Mouse (Mus musculus) forelimb bud, embryonic 11.5 days (tissue): Measurements from ENCODE around the gene Ankrd13d.
A peak's percentile ranks its signal among the peaks of the same experiment; 100 is the strongest.

ENCODE experiments used
- DNase-seq: peaks from one replicate; pipeline ENCODE4 v3.0.0-alpha.2; 2012; ENCODE audit warnings: low read depth, low spot score

Gene Ankrd13d

DNA sequence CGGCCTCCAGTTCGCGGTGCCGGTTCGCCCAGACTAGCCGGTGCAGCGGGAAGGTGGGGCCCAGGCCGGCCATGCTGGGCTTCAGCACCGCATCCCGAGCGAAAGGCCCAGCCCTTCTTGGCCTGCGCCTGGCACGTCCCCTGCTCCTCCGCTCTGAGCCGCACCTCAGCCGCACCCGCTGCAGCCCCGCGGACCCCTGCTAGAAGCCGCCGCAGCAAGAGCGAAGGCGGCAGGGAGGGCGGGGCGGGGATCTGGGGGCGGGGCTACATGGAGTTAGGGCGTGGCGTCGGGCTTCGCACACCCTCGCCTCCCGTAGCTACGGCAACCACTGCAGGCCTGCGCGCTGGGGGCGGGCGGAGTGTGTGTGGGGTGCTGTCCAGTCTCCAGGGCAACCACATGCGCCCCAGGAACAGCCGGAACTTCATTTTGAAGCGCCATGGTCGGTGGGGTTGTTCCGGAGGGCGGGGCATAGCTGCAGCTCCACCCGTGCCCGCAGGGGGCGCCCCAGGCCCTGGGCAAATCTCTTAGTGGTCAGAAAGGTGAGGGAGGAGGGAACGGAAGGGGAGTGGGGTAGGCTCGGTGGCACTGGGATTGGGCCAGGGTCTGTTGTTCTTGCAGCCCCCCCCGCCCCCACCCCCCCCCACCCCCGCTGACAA lies at the start of gene Ankrd13d:
Gene Ankrd13d (minus strand): TSS at position 240 of the 656 bp plus-strand sequence.
- peak; percentile 79 for DNase-seq

DNA sequence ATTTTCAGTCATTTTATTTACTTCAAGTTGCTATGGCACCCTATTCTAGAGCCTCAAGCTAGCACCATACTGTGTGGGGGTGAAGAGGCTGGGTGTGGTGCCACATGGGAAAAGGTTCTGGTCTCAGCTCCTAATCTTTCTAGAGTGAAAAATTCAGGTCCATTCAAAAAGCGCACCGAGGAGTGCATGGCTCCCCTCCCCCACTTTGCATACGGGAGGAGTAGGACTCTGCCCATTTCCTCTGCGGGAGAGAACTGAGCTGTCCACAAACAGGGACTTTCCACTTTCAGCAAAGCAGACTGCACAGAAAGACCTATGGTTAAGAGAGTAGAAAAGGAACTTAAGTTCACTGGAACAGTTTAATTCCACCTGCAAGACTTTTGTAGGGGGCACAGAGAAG lies 49.7 kb upstream of the Ankrd13d start:
- DNase-seq = peak; percentile 38

DNA sequence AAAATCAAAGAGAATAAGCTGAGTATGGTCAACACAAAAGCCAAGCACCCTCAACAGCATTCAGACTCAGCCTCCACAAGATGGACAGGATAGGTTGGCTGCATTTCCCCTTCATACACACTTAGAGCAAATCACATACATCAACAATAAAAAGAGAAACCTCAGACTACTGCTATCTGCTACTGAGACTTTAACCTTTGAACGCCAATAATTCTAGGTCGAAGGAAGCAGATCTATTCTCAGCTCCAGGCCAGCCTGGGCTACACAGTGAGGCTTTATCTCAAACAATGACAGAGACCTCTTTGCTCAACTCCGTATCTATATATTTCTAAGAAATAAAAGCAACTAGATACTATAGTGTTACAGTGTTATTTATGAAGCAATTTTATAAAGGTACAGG lies 48.3 kb upstream of the Ankrd13d start:
- no peak for DNase-seq

DNA sequence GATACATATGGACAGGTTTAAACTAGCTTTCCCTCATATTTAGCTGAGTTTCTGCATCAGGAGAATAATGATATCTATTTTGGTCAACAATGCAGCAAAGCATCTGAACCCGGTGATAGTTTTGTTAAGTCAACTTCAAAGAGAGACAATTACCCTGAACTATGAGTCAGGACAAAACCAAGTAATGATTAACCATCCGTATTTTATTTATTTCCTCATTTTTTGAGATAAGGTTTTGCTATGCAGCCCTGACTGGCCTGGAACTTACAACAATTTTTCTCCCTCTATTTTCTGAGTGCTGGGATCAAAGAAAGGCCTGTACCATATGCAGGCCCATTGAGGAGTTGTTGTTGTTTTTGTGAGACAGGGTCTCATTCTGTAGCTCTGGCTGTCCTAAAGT lies 47.7 kb upstream of the Ankrd13d start:
- no peak for DNase-seq

DNA sequence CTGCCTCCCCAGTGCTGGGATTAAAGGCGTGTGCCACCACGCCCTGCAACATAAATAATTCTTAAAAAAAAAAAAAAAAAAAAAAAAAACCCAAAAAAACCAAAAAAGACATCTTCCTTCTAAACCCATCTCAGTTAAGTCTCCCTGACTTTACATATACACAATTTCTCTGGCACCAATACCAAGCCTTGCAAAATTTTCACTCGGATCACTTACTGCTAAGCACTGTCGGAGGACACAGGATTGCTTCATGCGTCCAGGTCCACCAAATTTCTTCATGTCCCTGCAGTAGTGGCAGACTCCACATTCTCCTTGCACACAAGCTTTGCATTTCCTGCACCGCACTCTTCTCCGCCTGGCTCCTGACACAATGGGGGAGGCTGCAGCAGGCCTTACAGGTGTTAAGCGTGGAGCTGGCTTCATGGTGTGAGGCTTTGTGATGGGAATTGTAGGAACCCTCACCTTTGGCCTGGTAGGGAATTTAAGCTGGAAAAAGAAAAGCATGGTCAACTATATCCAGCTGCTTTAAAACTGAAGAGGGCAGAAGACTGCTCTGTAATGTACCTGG lies 45.9 kb upstream of the Ankrd13d start:
- DNase-seq = no peak

DNA sequence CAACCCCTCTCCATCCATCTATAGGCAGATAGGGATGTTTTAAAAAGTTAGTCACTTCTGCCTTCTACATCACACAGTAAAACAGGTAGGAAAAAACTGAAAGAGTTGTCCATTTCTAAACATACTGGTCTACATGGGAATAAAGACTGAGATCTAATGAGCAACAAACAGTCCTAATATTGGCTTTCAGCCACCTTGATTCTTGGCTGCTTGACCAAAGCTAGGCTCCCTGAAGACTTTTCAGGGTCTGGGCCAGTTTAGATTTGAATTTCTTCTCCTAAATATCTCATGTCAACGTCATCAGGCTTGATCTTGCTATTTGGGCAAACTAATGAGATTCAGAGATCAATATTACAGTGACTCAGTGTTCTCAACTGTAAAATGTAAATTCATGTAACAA lies 43.9 kb upstream of the Ankrd13d start:
- DNase-seq = no peak

DNA sequence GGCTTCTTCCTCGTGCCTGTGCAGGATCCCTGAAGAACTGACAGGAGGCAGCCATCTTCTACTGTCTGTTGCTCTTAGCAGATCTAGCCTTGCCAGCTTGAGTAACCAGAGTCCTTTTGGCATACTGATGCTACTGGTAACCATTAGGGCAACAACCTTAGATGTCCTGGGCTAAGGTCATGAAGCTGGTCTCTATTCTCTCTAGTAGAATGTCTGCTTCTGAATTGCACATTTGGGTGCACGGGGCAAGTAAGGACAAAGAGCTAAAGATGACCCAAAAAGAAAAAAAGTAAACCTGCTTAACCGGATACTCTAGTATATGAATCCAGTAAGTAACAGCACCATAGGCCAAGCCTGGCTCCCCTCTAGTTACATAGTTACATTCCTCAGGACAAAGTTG lies 43.2 kb upstream of the Ankrd13d start:
- no peak for DNase-seq

DNA sequence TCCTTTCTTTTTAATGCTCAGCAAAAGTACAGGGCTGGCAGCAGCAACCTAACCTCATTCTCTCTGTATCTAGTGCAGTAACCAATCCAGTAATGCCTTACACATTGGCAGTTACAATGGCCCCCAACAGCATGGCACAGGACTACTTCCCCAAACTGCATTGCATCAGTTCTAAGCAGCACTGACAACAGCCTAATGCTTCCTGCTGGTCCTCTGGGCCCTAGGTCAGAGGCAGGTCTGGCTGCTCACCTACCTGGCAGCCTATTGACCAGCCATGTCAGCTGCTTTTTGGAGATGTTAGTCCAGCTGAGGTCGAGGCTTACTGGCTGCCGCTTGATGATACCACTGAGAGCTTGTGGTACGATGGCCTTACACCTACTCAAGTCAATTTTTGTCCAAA lies 39.2 kb upstream of the Ankrd13d start:
- no peak for DNase-seq

DNA sequence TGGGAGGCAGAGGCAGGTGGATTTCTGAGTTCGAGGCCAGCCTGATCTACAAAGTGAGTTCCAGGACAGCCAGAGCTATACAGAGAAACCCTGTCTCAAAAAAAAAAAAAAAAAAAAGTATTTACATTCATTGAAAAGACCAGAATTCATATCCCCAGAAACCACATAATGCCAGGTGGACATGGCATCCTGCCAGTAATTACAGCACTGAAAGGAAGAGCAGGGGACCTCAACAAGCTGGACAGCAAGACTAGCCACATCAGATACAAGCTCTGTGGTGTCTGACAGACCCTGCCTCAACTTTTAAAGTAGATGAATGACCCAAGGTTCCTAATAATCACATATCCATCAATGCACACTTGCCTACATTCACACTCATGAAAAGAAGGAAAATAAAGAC lies 38.7 kb upstream of the Ankrd13d start:
- DNase-seq = no peak

DNA sequence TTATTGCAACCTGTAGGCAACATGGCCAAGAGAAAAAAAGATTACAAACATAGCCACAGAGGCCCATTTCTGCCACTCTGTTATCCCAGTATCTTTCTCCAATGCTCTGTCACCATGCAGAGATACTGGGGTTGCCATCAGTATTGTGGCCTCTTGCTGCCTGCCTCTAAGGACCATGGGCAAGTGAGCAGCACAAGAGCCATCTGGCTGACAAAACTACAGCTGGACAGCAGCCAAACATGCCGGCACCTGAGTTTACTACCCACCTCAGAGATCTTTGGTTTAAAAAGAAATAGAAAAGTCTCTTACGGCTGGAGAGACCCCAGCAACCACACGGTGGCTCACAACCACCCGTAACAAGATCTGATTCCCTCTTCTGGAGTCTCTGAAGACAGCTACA lies 36.3 kb upstream of the Ankrd13d start:
- no peak for DNase-seq

DNA sequence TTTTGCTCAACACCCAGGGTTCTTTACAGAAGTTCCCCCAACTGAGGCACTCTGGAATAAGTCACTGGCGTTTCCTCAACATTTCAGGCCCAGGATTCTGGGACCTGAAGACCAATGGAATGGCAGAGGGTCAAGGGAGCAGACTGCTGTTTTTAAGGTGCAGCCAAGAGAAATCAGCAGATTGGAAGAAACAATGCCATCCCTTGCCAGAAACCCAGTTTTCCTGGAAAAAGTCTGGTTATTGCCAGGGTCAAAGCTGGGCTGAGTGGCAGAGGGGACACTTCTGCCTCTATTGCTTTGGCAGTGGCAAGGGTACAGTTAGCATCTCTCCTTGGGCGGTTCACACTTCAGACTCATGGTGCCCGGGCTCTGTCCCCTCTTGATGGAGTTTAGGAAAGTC lies 34.2 kb upstream of the Ankrd13d start:
- DNase-seq = no peak

DNA sequence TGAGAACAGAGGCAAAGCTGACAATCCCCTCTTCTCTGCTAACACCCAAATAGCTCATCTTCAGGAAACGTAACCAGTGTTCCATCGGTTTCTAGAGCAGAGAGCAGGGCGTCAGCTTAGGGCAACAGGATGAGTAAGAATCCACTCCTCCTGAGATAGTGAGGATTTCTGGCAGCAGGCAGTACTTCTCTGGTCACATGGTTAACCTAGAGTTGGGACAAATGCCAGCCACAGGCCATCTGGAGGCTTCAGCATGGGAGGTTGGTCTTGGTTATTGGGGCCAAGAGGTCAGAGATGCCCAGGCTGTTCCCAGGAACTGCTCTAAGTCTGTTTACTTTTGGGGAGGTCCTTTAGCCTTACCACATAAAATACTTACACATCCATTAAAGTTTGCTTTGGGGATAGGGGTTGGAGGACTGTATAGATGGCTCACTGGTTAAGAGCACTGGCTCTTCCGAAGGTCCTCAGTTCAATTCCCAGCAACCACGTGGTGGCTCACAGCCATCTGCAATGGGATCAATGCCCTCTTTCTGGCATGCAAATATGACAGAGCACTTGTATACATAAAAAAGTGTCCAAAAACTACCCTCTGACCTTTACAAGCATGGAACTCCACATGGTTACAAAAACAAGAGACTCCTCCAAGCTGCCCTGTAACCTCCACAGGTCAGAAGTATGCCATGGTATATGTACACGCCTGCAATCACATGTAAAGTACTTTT lies 32.4 kb upstream of the Ankrd13d start:
- DNase-seq = no peak

DNA sequence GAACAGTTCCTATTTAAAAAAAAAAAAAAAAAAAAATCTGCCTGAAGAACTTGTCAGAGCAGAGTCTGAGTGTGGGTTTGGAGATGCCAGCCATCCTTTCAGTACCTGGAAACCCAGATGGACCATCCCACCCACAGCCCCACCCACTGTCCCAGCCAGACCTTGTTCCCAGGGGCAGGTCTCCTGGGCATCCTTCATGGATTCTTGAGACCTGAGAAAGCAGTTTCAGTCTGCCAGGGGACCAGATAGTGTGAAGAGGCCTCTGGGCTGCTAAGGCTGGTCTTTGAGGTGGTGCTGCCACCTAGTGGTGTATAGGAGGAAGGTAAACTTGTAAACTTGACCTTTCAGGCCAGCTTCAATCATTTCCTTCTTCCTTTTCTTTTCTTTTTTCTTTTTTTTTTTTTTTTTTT lies 26.8 kb upstream of the Ankrd13d start:
- DNase-seq = peak; percentile 78

DNA sequence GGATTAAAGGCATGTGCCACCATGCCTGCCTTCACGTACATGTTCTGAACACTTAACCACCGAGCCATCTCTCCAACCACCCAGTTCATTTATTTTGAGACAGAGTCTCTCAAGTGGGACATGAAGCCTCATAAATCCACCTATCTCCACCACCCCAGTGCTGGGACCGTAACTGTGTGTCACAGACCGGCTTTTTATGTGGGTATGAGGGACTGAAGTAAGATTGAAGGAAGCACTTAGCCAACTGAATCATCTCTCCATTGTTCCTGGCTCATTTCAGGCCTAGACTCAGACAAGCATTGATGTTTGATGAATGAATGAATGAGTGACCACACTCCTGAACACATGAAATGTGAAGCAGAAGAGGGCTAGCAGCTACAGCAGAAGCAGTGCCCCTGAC lies 26.4 kb upstream of the Ankrd13d start:
- no peak for DNase-seq

DNA sequence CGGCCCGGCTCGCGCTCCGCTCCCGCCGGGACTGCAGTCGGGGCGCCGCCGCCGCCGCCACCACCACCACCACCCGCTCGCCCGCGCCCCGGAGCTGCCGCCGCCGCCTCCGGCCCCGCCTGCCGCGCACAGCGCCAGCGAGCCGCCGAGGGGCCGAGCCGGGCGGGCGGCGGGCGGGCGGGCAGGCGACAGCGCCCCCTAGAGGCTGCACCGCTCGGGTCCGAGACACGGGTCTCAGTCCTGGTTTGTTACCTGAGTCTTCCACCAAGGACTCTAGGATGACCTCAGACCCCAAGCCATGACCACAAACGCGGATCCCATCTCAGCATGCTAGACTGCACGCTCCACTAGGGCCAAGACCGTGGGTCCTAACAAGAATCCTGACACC lies 23.2 kb upstream of the Ankrd13d start, which contains the start of gene Grk2:
Gene Grk2 (minus strand): TSS at position 33 of the 388 bp plus-strand sequence.
- peak; percentile 56 for DNase-seq

DNA sequence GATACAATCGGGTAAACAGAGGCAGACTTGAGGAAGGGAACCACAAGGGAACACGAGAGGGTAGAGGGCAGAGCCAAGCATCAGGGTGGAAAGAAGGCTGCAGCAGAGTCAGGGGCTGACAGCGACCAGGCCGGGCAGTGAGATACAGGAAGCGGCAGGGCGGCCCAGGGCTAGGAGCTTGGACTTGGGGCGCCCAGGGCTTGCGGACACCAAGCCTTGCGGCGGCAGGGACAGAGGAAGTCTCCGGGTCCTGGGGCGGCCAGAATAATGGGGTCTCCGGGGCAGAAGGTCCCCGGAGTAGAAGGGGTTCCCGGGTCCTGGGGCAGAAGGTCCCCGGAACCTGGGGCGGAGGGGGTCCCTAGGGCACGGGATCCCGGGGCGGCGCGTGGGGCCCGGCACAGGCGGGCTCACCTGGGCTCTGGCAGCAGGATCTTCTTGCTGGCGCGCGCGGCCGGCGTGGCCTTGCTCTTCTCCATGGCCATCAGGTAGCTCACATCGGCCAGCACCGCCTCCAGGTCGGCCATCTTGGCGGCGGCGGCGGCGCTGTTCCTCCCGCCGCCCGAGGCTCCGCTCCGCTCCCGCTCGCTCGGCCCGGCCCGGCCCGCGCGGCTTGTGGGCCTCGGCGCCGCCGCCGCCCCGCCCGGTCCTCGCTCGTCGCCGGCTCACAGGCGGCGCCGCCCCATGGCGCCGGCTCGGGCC lies 22.7 kb upstream of the Ankrd13d start:
- DNase-seq = no peak

DNA sequence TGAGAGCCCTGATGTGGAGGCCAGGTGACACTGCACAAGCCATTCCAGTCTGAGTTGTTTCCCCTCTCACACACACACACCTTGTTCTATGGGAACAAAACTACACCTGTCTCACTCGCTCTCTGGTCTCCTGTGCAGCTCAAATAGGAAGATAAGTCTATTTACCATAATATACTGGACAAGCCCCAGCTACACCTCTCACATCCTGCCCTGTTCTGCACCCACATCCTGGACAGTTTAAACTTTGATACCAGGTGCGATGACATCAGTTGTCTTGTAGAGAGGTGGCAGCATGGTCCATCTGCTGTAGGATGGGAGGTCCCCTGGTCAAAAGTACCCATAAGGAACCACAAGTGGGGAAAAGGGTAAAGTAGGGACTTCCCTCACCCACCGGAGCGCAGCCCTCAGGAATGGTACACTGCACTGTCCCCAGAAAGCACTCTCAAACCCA lies 22.0 kb upstream of the Ankrd13d start:
- DNase-seq = no peak

DNA sequence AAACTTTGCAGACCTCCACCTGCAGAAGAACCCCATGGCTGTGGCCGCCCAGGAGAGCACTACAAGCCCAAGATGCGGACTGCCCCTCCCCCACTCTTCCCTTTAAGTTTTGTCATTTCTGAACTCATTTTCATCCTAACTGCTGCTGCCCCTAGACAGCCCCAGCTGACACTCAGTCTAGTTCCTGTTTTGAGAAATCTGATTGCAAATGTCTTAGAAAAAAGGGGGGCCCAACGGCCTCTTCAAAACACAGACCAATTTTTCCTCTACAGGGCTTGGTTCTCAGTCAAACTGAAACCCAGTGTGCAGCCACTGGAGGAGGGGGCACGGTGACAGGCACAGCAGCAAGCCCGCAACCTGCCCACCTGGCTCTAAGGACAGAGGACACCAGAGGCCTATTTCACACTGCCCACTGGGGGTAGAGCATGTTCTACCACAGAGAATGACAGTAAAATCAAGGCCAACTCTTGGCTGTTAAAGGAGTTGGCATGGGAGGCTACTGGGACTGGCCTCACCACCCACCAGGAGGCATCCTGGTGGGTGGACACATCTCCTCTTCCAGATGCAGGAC lies 21.4 kb upstream of the Ankrd13d start:
- no peak for DNase-seq

DNA sequence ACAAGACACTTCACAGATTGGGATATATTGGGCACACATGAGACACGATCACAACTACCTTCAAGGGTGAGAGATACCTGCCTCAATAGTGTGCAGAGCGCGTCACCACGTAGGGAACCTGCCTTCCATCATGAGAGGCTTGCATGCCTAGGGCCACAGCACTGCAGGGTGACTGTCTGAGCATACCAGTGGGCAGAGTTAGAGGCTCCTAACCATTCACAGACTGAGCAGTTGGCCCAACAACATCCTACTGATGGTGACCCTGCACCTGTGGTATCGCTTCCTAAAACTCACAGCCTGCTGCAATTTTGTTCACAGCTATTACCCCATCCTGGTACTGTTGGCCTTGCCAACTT lies 20.7 kb upstream of the Ankrd13d start:
- no peak for DNase-seq

DNA sequence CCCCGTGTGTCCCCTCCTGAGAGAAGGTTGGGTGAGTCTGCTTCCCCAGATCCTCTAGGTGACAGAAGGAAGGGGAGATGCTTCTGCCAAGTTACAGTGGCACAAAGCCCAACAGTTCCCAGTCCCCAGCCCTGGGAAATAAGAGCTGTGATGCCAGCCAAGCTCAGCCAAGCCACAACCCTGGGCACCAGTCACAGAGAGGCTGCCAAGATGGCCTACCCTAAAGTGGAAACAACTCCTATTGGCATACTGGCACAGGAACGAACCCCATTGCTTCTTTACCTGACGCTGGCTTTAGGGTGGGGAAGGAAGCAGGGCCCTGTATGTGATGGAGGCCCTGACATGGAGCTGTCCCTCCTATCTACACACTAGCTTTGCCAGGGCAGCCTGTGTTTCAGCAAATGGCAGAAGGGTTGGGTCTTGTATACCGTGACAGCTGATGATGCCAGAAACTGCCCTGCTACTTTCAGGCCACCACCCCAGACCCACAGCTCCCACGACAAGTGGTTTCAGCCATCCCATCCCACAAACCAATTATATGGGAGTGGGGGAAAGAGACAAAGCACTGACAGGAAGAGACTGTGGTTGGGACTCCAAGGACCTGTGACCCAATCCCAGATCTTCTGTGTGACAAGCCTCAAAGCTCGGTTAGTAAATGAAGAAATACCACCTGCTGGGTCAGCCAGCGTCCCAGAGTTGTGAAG lies 20.2 kb upstream of the Ankrd13d start:
- no peak for DNase-seq
